Mouse (Mus musculus) embryonic fibroblast, embryonic 13.5 days (primary cell): Measurements from ENCODE around the gene Odf2l.

Experiments
- CTCF ChIP-seq: IDR thresholded peaks from 2 replicates; pipeline ENCODE4 v1.5.1; 2011; ENCODE audit warnings: mild to moderate bottlenecking, control low read depth, low read length, moderate library complexity, borderline replicate concordance; ENCODE audit not compliant: insufficient read depth
- POLR2A ChIP-seq: IDR thresholded peaks from 2 replicates; pipeline ENCODE4 v1.6.1; 2011; ENCODE audit warnings: low read depth, mild to moderate bottlenecking, control low read depth, low read length, moderate library complexity

DNA sequence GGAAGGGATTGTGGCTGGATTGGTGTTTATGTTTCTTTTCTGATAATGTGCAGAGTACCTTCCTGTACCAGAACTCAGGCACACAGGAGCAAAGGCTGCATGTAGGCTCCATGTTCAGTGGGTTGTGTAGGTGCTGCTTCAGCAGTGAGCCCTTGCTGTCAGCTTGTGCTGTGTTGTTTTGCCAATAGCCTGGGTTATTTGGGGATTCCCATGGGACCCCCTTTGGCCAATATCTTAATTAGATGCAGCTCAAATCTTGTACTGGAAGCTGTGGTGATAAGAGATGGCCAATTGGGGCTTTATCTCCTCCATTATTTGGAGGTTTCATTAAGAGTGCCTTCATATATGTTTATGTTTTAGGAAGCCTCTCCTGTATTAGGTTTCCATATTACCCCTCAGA lies 24.5 kb downstream of the Odf2l start:
- TF ChIP-seq CTCF (no peak), POLR2A (no peak)
